Mouse (Mus musculus): ENCODE results near the gene Axdnd1. TPM values are rescaled to one million over a fixed set of nuclear protein-coding genes. Genes with fewer than 3 reads are reported as not detected.

Gene Axdnd1
- total RNA-seq, 1 experiment, result 0.49 TPM

DNA sequence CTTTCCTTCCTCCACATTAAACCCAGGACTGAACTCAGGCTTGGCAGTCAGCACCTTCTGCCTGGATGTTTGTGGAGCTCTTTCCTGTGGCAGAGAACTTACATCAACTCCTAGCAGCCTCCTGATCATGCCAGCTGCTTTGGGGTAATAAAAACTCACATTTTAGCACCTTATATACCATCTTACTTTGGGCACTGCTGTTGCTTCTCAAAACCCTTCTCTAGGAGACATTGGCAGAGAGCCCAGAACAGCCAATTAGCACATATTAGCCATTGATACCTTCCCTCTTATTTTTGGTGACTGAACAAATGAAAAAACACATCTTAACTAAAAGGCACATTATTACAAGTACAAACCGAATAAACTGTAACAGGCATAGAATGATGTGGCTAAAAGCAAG is 24.1 kb upstream of the Axdnd1 start:
- Histone ChIP-seq H3K9me3 (ENCODE audit: control insufficient read depth, insufficient read depth, low read depth, low read length) (no peaks in the 10 kb centered on the region), H3K4me3 (ENCODE audit: insufficient read depth in 1 of 2, low read depth in 1 of 2, low read length in 2 of 2, poor library complexity in 1 of 2, severe bottlenecking in 1 of 2) (no peak overlapping the region), H3K9ac (ENCODE audit: insufficient read depth, low read depth, low read length, poor library complexity, severe bottlenecking) (no peak overlapping the region), H3K36me3 (ENCODE audit: control insufficient read depth, insufficient read depth, low read length, poor library complexity, severe bottlenecking) (peaks cover 5% of the 10 kb centered on the region; the same call in 1 of the 2 replicates), H3K27ac (ENCODE audit: insufficient read depth, low read depth, low read length, poor library complexity, severe bottlenecking) (no peak overlapping the region), H3K4me1 (ENCODE audit: control insufficient read depth in 2 of 2, insufficient read depth in 2 of 2, low read length in 2 of 2, poor library complexity in 1 of 2) (peaks cover 0 to 3% of the 10 kb centered on the region in 2 experiments; a peak in 1 of 4 replicates)
- in situ Hi-C loops (cut with MboI; ENCODE audit: low sequenced_read_pairs in 2 of 2, unreplicated experiment in 2 of 2), result no loop called here
- TF ChIP-seq MAFK (IDR thresholded peaks at IDR 0.05; ENCODE audit: insufficient read depth, low read depth, low read length) (no peak), ZNF384 (IDR thresholded peaks at IDR 0.05; ENCODE audit: low read depth, low read length) (no peak), HCFC1 (IDR thresholded peaks at IDR 0.05; ENCODE audit: borderline replicate concordance, insufficient read depth, low read length) (no peak), CHD2 (IDR thresholded peaks at IDR 0.05; ENCODE audit: low read depth, low read length) (no peak), ZC3H11A (IDR thresholded peaks at IDR 0.05; ENCODE audit: borderline replicate concordance, low read depth, low read length) (no peak)
- DNase-seq (ENCODE audit: low read depth, low spot score), result no peak

DNA sequence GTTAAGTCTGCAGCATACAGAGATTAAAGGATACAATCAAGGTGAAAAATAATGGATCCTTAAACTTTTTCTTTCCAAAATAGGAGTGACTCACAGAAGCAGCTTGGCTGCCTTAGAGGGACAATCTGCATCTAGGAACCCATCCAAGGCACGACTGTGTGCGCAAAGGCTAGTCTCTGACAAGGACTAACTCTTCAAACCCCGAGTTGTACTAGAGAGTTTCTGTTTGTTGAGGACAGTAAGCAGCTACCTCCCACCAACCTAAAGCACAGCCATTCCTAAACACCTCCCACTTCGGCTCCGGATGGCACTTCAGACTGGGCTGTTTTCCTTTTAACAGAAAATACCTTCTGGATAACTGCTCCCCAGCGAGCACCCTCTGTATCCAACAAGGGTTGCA is 21.8 kb upstream of the Axdnd1 start:
- no peak overlapping the region for H3K27ac ChIP-seq (ENCODE audit: insufficient read depth, low read depth, low read length, poor library complexity, severe bottlenecking)
- H3K4me3 ChIP-seq (ENCODE audit: insufficient read depth in 1 of 2, low read depth in 1 of 2, low read length in 2 of 2, poor library complexity in 1 of 2, severe bottlenecking in 1 of 2), result no peak overlapping the region
- TF ChIP-seq CHD2 (IDR thresholded peaks at IDR 0.05; ENCODE audit: low read depth, low read length) (no peak), HCFC1 (IDR thresholded peaks at IDR 0.05; ENCODE audit: borderline replicate concordance, insufficient read depth, low read length) (no peak), MAFK (IDR thresholded peaks at IDR 0.05; ENCODE audit: insufficient read depth, low read depth, low read length) (no peak), ZC3H11A (IDR thresholded peaks at IDR 0.05; ENCODE audit: borderline replicate concordance, low read depth, low read length) (no peak)
- peaks cover 5% of the 10 kb centered on the region; the same call in 1 of the 2 replicates for H3K36me3 ChIP-seq (ENCODE audit: control insufficient read depth, insufficient read depth, low read length, poor library complexity, severe bottlenecking)
- no peaks in the 10 kb centered on the region for H3K4me1 ChIP-seq (ENCODE audit: control insufficient read depth in 2 of 2, insufficient read depth in 2 of 2, low read length in 2 of 2, poor library complexity in 1 of 2)
- DNase-seq (ENCODE audit: low read depth, low spot score), result no peak
- no peak overlapping the region for H3K9ac ChIP-seq (ENCODE audit: insufficient read depth, low read depth, low read length, poor library complexity, severe bottlenecking)
- no peaks in the 10 kb centered on the region for H3K9me3 ChIP-seq (ENCODE audit: control insufficient read depth, insufficient read depth, low read depth, low read length)
- in situ Hi-C loops (cut with MboI; ENCODE audit: low sequenced_read_pairs in 2 of 2, unreplicated experiment in 2 of 2), result no loop called here

DNA sequence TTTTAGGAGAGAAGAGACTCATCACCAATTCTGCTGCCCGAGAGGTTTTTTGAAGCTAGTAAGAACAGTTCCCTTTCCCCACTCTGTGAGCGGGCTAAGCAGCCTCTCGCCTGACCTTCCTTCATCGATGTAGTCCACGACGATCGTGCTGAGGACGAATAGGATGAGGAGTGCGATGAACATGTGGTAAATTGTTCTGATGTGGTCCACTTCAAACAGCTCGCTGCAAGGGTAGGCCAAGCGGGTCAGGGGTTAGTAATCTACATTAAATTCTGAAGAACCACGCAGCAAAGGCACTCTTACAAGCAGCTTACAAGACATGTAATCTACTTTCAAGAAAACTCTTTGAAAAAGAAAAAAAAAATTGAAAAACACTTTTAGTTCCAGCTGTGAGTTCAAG is 21.3 kb upstream of the Axdnd1 start:
- H3K9ac ChIP-seq (ENCODE audit: insufficient read depth, low read depth, low read length, poor library complexity, severe bottlenecking), result no peak overlapping the region
- no peak overlapping the region for H3K27ac ChIP-seq (ENCODE audit: insufficient read depth, low read depth, low read length, poor library complexity, severe bottlenecking)
- no peak overlapping the region for H3K4me3 ChIP-seq (ENCODE audit: insufficient read depth in 1 of 2, low read depth in 1 of 2, low read length in 2 of 2, poor library complexity in 1 of 2, severe bottlenecking in 1 of 2)
- peaks cover 7% of the 10 kb centered on the region; the same call in 1 of the 2 replicates for H3K36me3 ChIP-seq (ENCODE audit: control insufficient read depth, insufficient read depth, low read length, poor library complexity, severe bottlenecking)
- no peaks in the 10 kb centered on the region for H3K4me1 ChIP-seq (ENCODE audit: control insufficient read depth in 2 of 2, insufficient read depth in 2 of 2, low read length in 2 of 2, poor library complexity in 1 of 2)
- no peak for DNase-seq (ENCODE audit: low read depth, low spot score)
- in situ Hi-C loops (cut with MboI; ENCODE audit: low sequenced_read_pairs in 2 of 2, unreplicated experiment in 2 of 2), result no loop called here
- no peaks in the 10 kb centered on the region for H3K9me3 ChIP-seq (ENCODE audit: control insufficient read depth, insufficient read depth, low read depth, low read length)
- no peak for TF ChIP-seq HCFC1 (IDR thresholded peaks at IDR 0.05; ENCODE audit: borderline replicate concordance, insufficient read depth, low read length)
- TF ChIP-seq ZC3H11A (IDR thresholded peaks at IDR 0.05; ENCODE audit: borderline replicate concordance, low read depth, low read length), result no peak
- no peak for TF ChIP-seq CHD2 (IDR thresholded peaks at IDR 0.05; ENCODE audit: low read depth, low read length)
- no peak for TF ChIP-seq ZNF384 (IDR thresholded peaks at IDR 0.05; ENCODE audit: low read depth, low read length)
- no peak for TF ChIP-seq MAFK (IDR thresholded peaks at IDR 0.05; ENCODE audit: insufficient read depth, low read depth, low read length)

DNA sequence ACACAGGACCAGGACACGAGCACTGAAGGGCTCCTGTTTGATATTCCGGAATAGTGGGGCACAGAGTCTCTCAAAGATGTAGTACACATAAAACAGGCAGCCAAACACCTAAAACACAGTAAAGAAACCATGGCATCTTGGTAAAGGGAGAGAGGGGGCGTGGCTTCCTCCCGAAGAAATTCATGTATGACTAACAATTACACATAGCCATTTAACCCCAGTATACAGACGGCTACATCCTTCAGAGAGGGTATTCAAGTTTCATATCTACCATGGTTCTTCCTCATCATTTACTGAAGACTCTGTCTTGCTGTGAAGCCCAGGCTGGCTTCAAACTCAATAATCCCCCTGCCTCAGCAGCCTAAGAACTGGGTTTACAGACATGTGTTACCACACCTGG is 16.8 kb upstream of the Axdnd1 start:
- Histone ChIP-seq H3K4me3 (ENCODE audit: insufficient read depth in 1 of 2, low read depth in 1 of 2, low read length in 2 of 2, poor library complexity in 1 of 2, severe bottlenecking in 1 of 2) (no peak overlapping the region), H3K36me3 (ENCODE audit: control insufficient read depth, insufficient read depth, low read length, poor library complexity, severe bottlenecking) (peaks cover 14% of the 10 kb centered on the region; the same call in 1 of the 2 replicates), H3K4me1 (ENCODE audit: control insufficient read depth in 2 of 2, insufficient read depth in 2 of 2, low read length in 2 of 2, poor library complexity in 1 of 2) (no peaks in the 10 kb centered on the region), H3K9ac (ENCODE audit: insufficient read depth, low read depth, low read length, poor library complexity, severe bottlenecking) (no peak overlapping the region), H3K27ac (ENCODE audit: insufficient read depth, low read depth, low read length, poor library complexity, severe bottlenecking) (no peak overlapping the region), H3K9me3 (ENCODE audit: control insufficient read depth, insufficient read depth, low read depth, low read length) (no peaks in the 10 kb centered on the region)
- DNase-seq (ENCODE audit: low read depth, low spot score), result no peak
- in situ Hi-C loops (cut with MboI; ENCODE audit: low sequenced_read_pairs in 2 of 2, unreplicated experiment in 2 of 2), result no loop called here
- TF ChIP-seq MAFK (IDR thresholded peaks at IDR 0.05; ENCODE audit: insufficient read depth, low read depth, low read length), result no peak
- no peak for TF ChIP-seq ZC3H11A (IDR thresholded peaks at IDR 0.05; ENCODE audit: borderline replicate concordance, low read depth, low read length)
- no peak for TF ChIP-seq HCFC1 (IDR thresholded peaks at IDR 0.05; ENCODE audit: borderline replicate concordance, insufficient read depth, low read length)
